Mouse (Mus musculus) erythroblast, embryonic 14.5 days (primary cell): Measurements from ENCODE around the gene Ino80e.

ENCODE experiments used
- GATA1 ChIP-seq: IDR thresholded peaks from 2 replicates; pipeline ENCODE4 v1.6.1; 2012; ENCODE audit warnings: low read length, inconsistent platforms, mixed read lengths
- TAL1 ChIP-seq: IDR thresholded peaks from 3 replicates; pipeline ENCODE4 v1.6.1; 2012; ENCODE audit warnings: low read length, inconsistent platforms, mixed read lengths

DNA sequence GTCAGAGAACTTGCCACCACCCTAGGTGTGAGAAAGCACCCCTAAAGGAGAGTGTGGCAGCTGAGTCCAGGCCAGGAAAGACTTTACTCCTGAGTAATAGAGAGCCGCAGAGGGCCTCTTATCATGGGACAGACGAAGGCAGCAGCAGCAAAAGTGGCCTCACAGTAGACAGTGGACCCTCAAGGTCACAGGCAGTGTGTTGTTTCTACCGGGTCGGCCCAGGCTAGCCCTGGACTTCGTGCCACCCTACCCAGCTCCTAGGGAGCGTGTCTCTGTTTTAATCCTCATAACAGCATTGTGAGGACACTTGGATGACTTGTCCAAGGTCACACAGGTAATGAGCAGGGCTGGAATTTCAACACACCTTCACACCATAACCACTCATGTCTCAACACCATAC is 12.0 kb downstream of the Ino80e start:
- TF ChIP-seq GATA1 (no peak), TAL1 (no peak)
